Mouse (Mus musculus) layer of hippocampus, postnatal 25 days (tissue): ENCODE data around the gene Pdzd2. TPM values are rescaled to one million over a fixed set of nuclear protein-coding genes. Genes with fewer than 3 reads are reported as not detected.
"Not testable (repeated sequence)": the region's sequence is repeated elsewhere in the genome, so short reads cannot be mapped to it uniquely, and the experiment has no call there.

Source experiments
- DNase-seq, 2 experiments: peaks; one replicate each; pipeline ENCODE4 v3.0.0; 2022; ENCODE audit warnings: mixed read lengths in 2 of 2, low spot score in 1 of 2; ENCODE audit errors: extremely low spot score in 1 of 2
- total RNA-seq, 2 experiments: library from RNA; stranded (reverse); gene quantifications; 2 replicates each; pipeline ENCODE4 v1.2.3; 2021

Gene Pdzd2
- total RNA-seq, 2 experiments from 2014 or later = 49.4 to 56.4 TPM

- DNase-seq = not testable (repeated sequence)
Observed at GRCm38 (mm10) chr15:12366580-12367305, 373.0 kb downstream of the Pdzd2 start.

GRCm38 (mm10) chr15:12366072-12366469, 373.7 kb downstream of the Pdzd2 start:
- DNase-seq = peak; percentile 54 to 59

- DNase-seq = no peak
Observed at GRCm38 (mm10) chr15:12365416-12366071, 374.2 kb downstream of the Pdzd2 start.

- no peak for DNase-seq
Observed at GRCm38 (mm10) chr15:12364096-12364495, 375.6 kb downstream of the Pdzd2 start.

- DNase-seq = no peak
Observed at GRCm38 (mm10) chr15:12362701-12363040, 377.1 kb downstream of the Pdzd2 start.

GRCm38 (mm10) chr15:12362001-12362700, 377.6 kb downstream of the Pdzd2 start:
- DNase-seq = no peak

GRCm38 (mm10) chr15:12360519-12361212, 379.1 kb downstream of the Pdzd2 start:
- no peak for DNase-seq

- DNase-seq = no peak
Observed at GRCm38 (mm10) chr15:12358384-12358783, 381.3 kb downstream of the Pdzd2 start.

GRCm38 (mm10) chr15:12357459-12357858, 382.3 kb downstream of the Pdzd2 start:
- no peak for DNase-seq

- DNase-seq = no peak
Observed at GRCm38 (mm10) chr15:12355907-12356306, 383.8 kb downstream of the Pdzd2 start.

- no peak for DNase-seq
Observed at GRCm38 (mm10) chr15:12355261-12355660, 384.5 kb downstream of the Pdzd2 start.

GRCm38 (mm10) chr15:12354281-12354810, 385.4 kb downstream of the Pdzd2 start:
- DNase-seq = no peak

- no peak for DNase-seq
Observed at GRCm38 (mm10) chr15:12351470-12351869, 388.3 kb downstream of the Pdzd2 start.

GRCm38 (mm10) chr15:12349840-12350239, 389.9 kb downstream of the Pdzd2 start:
- no peak for DNase-seq

- DNase-seq = no peak
Observed at GRCm38 (mm10) chr15:12348950-12349349, 390.8 kb downstream of the Pdzd2 start.

GRCm38 (mm10) chr15:12346916-12347315, 392.8 kb downstream of the Pdzd2 start:
- DNase-seq = no peak

- no peak for DNase-seq
Observed at GRCm38 (mm10) chr15:12341401-12341758, 398.3 kb downstream of the Pdzd2 start.

GRCm38 (mm10) chr15:12340536-12341400, 399.0 kb downstream of the Pdzd2 start:
- no peak for DNase-seq

- no peak for DNase-seq
Observed at GRCm38 (mm10) chr15:12337779-12338137, 402.0 kb downstream of the Pdzd2 start.
